Mouse (Mus musculus) C2C12 (cell line): Measurements from ENCODE around the gene Ltbp2.

Experiments used
- CTCF ChIP-seq: IDR thresholded peaks from one replicate; pipeline ENCODE4 v1.5.1; 2011; ENCODE audit not compliant: control insufficient read depth, insufficient read depth, insufficient read length
- MAX ChIP-seq: IDR thresholded peaks from one replicate; pipeline ENCODE4 v1.6.1; 2011; ENCODE audit warnings: mild to moderate bottlenecking, control low read depth

DNA sequence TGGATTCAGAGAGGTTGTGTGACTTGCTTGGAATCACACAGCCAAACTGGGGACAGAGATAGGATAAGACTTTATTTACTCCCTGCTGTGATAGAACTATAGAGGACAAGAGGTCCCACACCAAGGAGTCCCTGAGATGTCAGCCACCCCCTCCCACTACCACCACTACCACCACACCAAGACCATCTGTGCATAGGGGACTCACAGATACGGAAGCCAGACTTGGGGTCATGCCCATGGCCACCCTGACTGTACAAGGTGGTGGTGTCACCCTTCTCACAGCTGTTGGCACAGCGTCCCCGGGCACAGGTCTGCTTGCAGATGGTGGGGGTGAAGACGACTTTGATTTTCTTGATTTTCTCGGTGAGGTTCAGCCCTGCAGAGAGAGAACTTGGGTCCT lies 45.9 kb downstream of the Ltbp2 start:
- TF ChIP-seq CTCF (no peak), MAX (no peak)
